Mouse (Mus musculus): ENCODE measurements around the gene Usp44. TPM values are rescaled to one million over a fixed set of nuclear protein-coding genes. Genes with fewer than 3 reads are reported as not detected.
A peak's percentile ranks its signal among the peaks of the same experiment; 100 is the strongest.
"Not testable (repeated sequence)": the region's sequence is repeated elsewhere in the genome, so short reads cannot be mapped to it uniquely, and the experiment has no call there.

Gene Usp44
- polyA plus RNA-seq (2014; fragmentation: Nextera tagmentation; extraction: Ambion mirVana) = 6.4 and 9.1 TPM in 2 replicates

DNA sequence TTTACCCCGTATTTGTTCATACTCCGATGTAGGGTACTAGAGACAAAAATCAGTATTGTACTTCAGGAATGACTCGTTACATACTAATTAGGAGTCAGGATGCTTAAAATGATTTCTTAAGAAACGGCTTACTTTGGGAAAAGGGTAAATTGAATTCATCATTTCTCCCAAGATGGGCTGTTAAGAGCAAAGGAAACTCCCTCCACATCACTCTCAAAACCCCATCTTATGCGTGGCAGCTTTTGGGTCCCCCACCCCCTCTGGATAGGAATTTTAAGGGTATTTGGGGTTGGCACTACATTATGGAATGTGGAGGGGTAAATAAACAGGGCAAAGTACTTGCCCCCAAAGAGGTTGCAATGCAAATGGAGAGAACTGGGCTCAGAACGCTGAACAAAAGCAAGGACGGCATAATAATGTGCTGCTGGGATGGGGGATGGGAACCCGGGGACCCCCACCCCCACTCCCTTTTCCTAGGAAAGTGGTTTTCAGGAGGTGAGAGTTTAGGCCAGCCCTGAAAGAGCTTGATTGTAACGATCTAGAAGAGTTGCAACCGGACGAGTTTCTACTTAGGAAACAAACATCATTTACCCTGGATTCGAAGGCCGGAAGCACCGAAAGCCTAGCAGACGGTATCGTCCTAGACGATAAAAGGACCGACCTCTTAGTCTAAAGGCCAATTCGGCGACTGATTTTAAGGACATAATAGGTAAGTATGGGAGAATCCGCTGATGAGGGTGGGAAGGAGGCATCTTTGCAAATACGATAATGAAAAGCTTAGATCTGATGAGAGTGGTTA, at the start of gene Usp44:
Gene Usp44, plus strand, starts transcription at position 625 of the 799 bp plus-strand sequence.
- Histone ChIP-seq H3K27me3 (ENCODE audit: control insufficient read depth, insufficient read depth, low read length) (peaks cover 11% of the 10 kb centered on the region), H3K4me2 (ENCODE audit: low read depth) (peak within 1 kb of the TSS; percentile 22; the same call in 1 of the 2 replicates), H3K36me3 (ENCODE audit: control insufficient read depth, insufficient read depth, low read length) (no peaks in the 10 kb centered on the region), H3K4me3 (ENCODE audit: low read depth, low read length) (0 out of 2 replicates have a peak within 1 kb of the TSS, but pooled peaks have one; percentile 7), H3K4me1 (ENCODE audit: control insufficient read depth, insufficient read depth, low read length) (0 out of 2 replicates have a peak, but pooled peaks cover 4% of the 10 kb centered on the region), H3K9ac (ENCODE audit: low read length) (no peak within 1 kb of the TSS), H3K27ac (ENCODE audit: low read depth, low read length) (no peak within 1 kb of the TSS), H3K9me3 (ENCODE audit: control insufficient read depth, low read length) (no peaks in the 10 kb centered on the region)
- DNase-seq (ENCODE audit: low spot score) (peak; percentile 40), ATAC-seq (ENCODE audit: insufficient read depth, low FRiP score, low TSS enrichment) (no peak)
- WGBS = 9% methylated on average over 22 of the region's 22 CpGs

DNA sequence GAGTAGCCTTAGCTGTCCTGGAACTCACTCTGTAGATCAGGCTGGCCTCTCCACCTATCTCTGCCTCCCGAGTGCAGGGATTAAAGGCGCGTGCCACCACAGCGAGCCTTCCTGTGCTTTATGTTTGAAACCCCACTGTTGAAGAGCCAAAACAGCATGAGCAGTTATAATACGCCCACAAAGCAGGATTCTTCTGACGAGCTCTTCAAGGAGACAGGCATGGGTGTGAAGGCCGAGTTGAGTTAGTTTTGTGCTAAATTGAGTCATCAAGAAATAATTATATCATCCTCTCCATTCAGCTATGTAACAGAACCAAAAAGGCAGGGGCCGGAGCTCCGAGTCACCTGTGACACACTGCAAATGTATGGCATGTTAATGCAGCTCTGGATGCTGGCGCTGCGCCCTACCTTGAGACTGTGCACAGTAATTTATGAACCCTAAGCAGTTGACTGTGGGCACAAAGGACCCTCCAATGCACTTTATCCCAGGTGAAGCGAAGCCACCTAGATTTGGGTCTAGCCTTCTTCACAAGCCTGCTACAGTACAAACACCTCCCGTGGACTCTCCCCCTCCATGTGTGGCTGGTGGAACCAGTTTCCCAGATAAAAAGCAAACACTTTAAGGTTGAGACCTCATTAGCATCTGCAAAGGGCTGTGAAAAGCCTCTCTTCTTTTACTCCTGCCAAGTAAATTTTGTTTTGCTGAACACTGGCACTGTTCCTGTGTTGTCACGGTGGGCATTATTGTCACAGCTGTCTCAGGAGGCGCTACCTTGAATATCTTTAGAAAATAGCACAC, 47.9 kb upstream of the Usp44 start:
- Histone ChIP-seq H3K4me3 (ENCODE audit: low read depth, low read length) (no peak overlapping the region), H3K27me3 (ENCODE audit: control insufficient read depth, insufficient read depth, low read length) (no peaks in the 10 kb centered on the region), H3K9me3 (ENCODE audit: control insufficient read depth, low read length) (no peaks in the 10 kb centered on the region), H3K4me1 (ENCODE audit: control insufficient read depth, insufficient read depth, low read length) (no peaks in the 10 kb centered on the region), H3K36me3 (ENCODE audit: control insufficient read depth, insufficient read depth, low read length) (no peaks in the 10 kb centered on the region), H3K9ac (ENCODE audit: low read length) (no peak overlapping the region), H3K4me2 (ENCODE audit: low read depth) (no peak overlapping the region), H3K27ac (ENCODE audit: low read depth, low read length) (no peak overlapping the region)
- WGBS = 75% methylated on average over 15 of the region's 15 CpGs
- DNase-seq (ENCODE audit: low spot score) (no peak), ATAC-seq (ENCODE audit: insufficient read depth, low FRiP score, low TSS enrichment) (no peak)

DNA sequence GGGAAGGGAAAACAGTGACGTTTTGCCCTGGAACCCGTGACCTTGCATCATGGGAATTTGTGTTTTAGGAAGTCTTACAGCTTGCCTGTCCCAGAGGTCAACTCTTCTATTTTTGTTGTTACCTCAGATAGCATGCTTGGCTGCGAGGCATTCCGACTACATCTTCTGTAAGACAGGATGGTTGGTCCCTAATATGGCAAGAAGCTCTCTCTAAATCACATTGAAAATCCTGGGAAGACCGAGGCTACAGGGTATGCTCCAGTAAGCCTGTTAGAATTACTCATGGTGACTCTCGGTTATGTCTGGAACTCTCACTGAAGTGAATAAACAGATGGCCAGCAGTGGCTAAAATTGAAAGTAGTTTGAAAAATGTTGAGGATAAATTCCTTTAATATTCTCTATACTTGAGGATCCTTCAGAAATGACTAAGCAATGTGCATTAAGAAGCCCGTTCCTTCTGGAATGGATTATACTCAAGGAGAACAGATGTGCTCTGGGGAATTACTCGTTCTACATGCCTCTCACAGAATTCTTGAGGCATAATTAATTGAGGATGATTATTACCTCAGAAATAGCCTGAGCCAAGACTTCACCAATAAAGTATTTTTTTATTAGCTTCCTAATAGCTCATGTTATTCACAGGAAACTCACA, 31.5 kb upstream of the Usp44 start:
- H3K4me3 ChIP-seq (ENCODE audit: low read depth, low read length) = no peak overlapping the region
- H3K4me1 ChIP-seq (ENCODE audit: control insufficient read depth, insufficient read depth, low read length) = no peaks in the 10 kb centered on the region
- H3K27me3 ChIP-seq (ENCODE audit: control insufficient read depth, insufficient read depth, low read length) = no peaks in the 10 kb centered on the region
- no peak overlapping the region for H3K27ac ChIP-seq (ENCODE audit: low read depth, low read length)
- WGBS = 83% methylated on average over 8 of the region's 8 CpGs
- DNase-seq (ENCODE audit: low spot score) = no peak
- H3K36me3 ChIP-seq (ENCODE audit: control insufficient read depth, insufficient read depth, low read length) = no peaks in the 10 kb centered on the region
- no peaks in the 10 kb centered on the region for H3K9me3 ChIP-seq (ENCODE audit: control insufficient read depth, low read length)
- ATAC-seq (ENCODE audit: insufficient read depth, low FRiP score, low TSS enrichment) = no peak
- no peak overlapping the region for H3K9ac ChIP-seq (ENCODE audit: low read length)
- H3K4me2 ChIP-seq (ENCODE audit: low read depth) = no peak overlapping the region

DNA sequence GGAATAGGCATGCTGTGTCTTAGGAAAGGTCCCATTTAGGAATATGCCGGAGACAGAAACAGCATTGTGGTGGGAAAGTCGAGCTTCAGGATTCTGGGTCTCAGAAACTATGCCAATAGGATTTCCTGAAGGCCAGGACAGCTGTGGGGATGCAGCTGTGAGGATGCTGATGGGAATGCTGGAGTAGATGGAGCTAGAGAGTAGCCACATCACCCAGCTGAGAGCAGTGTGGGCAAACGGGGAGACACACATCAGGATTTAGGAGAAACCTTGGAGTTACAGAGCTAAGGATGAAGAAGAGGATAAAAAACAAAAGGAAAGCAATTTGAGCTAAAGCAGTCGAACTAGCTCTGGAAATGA, 31.0 kb upstream of the Usp44 start:
- ATAC-seq (ENCODE audit: insufficient read depth, low FRiP score, low TSS enrichment) (no peak), DNase-seq (ENCODE audit: low spot score) (no peak)
- Histone ChIP-seq H3K4me1 (ENCODE audit: control insufficient read depth, insufficient read depth, low read length) (no peaks in the 10 kb centered on the region), H3K9ac (ENCODE audit: low read length) (no peak overlapping the region), H3K4me3 (ENCODE audit: low read depth, low read length) (no peak overlapping the region), H3K27ac (ENCODE audit: low read depth, low read length) (no peak overlapping the region), H3K27me3 (ENCODE audit: control insufficient read depth, insufficient read depth, low read length) (no peaks in the 10 kb centered on the region), H3K36me3 (ENCODE audit: control insufficient read depth, insufficient read depth, low read length) (no peaks in the 10 kb centered on the region), H3K9me3 (ENCODE audit: control insufficient read depth, low read length) (no peaks in the 10 kb centered on the region), H3K4me2 (ENCODE audit: low read depth) (no peak overlapping the region)
- WGBS = 84% methylated on average over 4 of the region's 4 CpGs

DNA sequence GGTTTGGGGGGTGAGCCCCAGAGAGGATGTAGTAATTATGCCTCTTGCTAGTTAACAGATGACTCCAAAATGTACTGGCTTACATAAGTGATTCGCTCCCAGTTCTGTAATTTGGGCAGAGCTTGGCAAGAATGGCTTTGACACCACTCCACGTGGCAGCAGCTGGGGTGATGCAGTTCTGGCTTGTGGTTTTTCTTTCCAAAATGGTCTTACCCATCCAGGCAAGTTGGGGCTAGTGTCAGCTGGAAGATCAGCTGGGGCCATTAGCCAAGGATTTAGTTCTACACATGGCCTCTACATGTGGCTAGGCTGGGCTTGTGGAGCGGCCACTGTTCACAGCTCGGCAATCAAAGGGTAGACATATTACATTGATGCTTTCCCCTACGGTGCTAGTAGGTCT, 30.5 kb upstream of the Usp44 start:
- DNase-seq (ENCODE audit: low spot score) (no peak), ATAC-seq (ENCODE audit: insufficient read depth, low FRiP score, low TSS enrichment) (no peak)
- Histone ChIP-seq H3K4me2 (ENCODE audit: low read depth) (no peak overlapping the region), H3K4me1 (ENCODE audit: control insufficient read depth, insufficient read depth, low read length) (no peaks in the 10 kb centered on the region), H3K27me3 (ENCODE audit: control insufficient read depth, insufficient read depth, low read length) (no peaks in the 10 kb centered on the region), H3K27ac (ENCODE audit: low read depth, low read length) (no peak overlapping the region), H3K4me3 (ENCODE audit: low read depth, low read length) (no peak overlapping the region), H3K36me3 (ENCODE audit: control insufficient read depth, insufficient read depth, low read length) (no peaks in the 10 kb centered on the region), H3K9me3 (ENCODE audit: control insufficient read depth, low read length) (no peaks in the 10 kb centered on the region), H3K9ac (ENCODE audit: low read length) (no peak overlapping the region)
- WGBS = 87% methylated on average over 5 of the region's 5 CpGs

DNA sequence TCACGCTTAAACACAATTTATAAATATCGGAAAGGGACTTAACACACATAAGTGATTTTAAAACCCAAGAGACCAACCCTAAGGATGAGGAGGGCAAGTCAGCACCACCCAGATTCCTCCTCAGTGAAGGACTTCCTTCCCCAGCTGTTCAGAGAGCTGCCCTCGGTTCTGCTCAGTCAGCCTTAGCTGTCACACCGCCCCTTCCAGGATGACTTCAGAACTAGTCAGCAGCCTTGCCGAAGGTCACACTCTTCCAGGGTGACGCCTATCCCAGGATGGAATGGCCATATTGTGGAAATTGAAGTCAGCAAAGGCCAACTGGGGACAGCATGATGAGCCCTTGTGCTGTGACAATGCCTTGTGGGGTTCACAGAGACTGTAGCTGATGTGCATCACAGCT, 28.2 kb upstream of the Usp44 start:
- no peaks in the 10 kb centered on the region for H3K36me3 ChIP-seq (ENCODE audit: control insufficient read depth, insufficient read depth, low read length)
- H3K4me2 ChIP-seq (ENCODE audit: low read depth) = no peak overlapping the region
- H3K27me3 ChIP-seq (ENCODE audit: control insufficient read depth, insufficient read depth, low read length) = no peaks in the 10 kb centered on the region
- H3K4me3 ChIP-seq (ENCODE audit: low read depth, low read length) = no peak overlapping the region
- no peaks in the 10 kb centered on the region for H3K9me3 ChIP-seq (ENCODE audit: control insufficient read depth, low read length)
- no peak for DNase-seq (ENCODE audit: low spot score)
- H3K27ac ChIP-seq (ENCODE audit: low read depth, low read length) = no peak overlapping the region
- 77% methylated on average over 6 of the region's 6 CpGs for WGBS
- no peak overlapping the region for H3K9ac ChIP-seq (ENCODE audit: low read length)
- H3K4me1 ChIP-seq (ENCODE audit: control insufficient read depth, insufficient read depth, low read length) = no peaks in the 10 kb centered on the region
- ATAC-seq (ENCODE audit: insufficient read depth, low FRiP score, low TSS enrichment) = no peak

DNA sequence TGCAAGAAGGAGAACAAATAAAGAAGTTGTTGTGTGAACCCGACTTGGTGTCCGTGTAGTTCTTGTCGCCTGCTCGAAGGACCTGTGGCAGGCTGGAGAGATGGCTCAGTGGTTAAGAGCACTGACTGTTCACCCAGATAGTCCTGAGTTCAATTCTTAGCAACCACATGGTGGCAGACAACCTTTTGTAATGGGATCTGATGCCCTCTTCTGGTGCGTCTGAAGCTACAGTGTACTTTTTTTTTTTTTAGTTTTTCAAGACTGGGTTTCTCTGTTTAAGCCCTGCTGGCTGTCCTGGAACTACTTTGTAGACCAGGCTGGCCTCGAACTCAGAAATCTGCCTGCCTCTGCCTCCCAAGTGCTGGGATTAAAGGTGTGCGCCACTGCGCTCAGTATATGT, 21.9 kb upstream of the Usp44 start:
- not testable (repeated sequence) for H3K36me3 ChIP-seq (ENCODE audit: control insufficient read depth, insufficient read depth, low read length); H3K27me3 ChIP-seq (ENCODE audit: control insufficient read depth, insufficient read depth, low read length); H3K27ac ChIP-seq (ENCODE audit: low read depth, low read length); H3K4me2 ChIP-seq (ENCODE audit: low read depth); H3K9me3 ChIP-seq (ENCODE audit: control insufficient read depth, low read length); H3K9ac ChIP-seq (ENCODE audit: low read length); H3K4me3 ChIP-seq (ENCODE audit: low read depth, low read length); H3K4me1 ChIP-seq (ENCODE audit: control insufficient read depth, insufficient read depth, low read length); ATAC-seq (ENCODE audit: insufficient read depth, low FRiP score, low TSS enrichment); DNase-seq (ENCODE audit: low spot score)
- WGBS = 94% methylated on average over 8 of the region's 8 CpGs

DNA sequence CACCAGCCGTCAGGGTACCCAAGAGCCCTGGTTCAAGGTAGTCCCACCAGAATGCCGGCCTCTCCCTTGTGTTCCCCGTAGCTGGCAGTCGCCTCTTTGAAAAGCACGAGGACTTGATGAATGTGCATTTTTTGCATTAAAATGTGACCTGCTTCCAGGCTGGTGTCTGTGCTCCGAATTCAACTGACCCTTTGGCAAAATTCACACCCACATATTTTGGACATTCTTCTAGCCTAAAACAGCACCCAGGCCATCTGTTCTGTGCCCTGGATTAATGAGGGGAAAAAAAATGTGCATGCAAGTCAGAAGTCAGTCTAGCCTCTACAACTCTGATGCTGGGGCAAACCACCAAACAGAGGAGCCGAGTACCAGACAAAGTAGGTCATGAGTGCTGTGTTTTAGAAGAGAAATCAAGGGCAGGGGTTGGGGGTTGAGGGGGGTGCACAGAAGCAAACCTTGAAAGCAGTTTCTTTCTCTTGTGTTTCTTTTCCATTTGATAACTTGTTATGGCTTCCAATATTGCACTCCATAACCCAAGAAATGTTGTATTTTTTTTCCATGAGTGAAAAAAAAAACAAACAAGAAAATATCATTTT, 20.7 kb upstream of the Usp44 start:
- no peak overlapping the region for H3K4me3 ChIP-seq (ENCODE audit: low read depth, low read length)
- H3K4me2 ChIP-seq (ENCODE audit: low read depth) = no peak overlapping the region
- ATAC-seq (ENCODE audit: insufficient read depth, low FRiP score, low TSS enrichment) (no peak), DNase-seq (ENCODE audit: low spot score) (no peak)
- no peaks in the 10 kb centered on the region for H3K36me3 ChIP-seq (ENCODE audit: control insufficient read depth, insufficient read depth, low read length)
- WGBS = 28% methylated on average over 7 of the region's 7 CpGs
- H3K27ac ChIP-seq (ENCODE audit: low read depth, low read length) = no peak overlapping the region
- H3K4me1 ChIP-seq (ENCODE audit: control insufficient read depth, insufficient read depth, low read length) = no peaks in the 10 kb centered on the region
- H3K9ac ChIP-seq (ENCODE audit: low read length) = no peak overlapping the region
- no peaks in the 10 kb centered on the region for H3K27me3 ChIP-seq (ENCODE audit: control insufficient read depth, insufficient read depth, low read length)
- no peaks in the 10 kb centered on the region for H3K9me3 ChIP-seq (ENCODE audit: control insufficient read depth, low read length)
